Mouse (Mus musculus) olfactory bulb, adult 2 months (tissue): Measurements from ENCODE around the gene C8g. TPM values are rescaled to one million over a fixed set of nuclear protein-coding genes. Genes with fewer than 3 reads are reported as not detected.
A peak's percentile ranks its signal among the peaks of the same experiment; 100 is the strongest.

ENCODE experiments used
- H3K27ac ChIP-seq: fragments of 200-500 bp; 2 replicates; pipeline ENCODE4 v1.5.1; 2012; ENCODE audit warnings: low read depth, low read length; ENCODE audit not compliant: insufficient read depth
- H3K4me1 ChIP-seq: fragments of 200-500 bp; 2 replicates; pipeline ENCODE4 v1.6.1; 2012; ENCODE audit warnings: low read length; ENCODE audit not compliant: control insufficient read depth, insufficient read depth
- H3K4me3 ChIP-seq: fragments of 200-500 bp; 2 replicates; pipeline ENCODE4 v1.5.1; 2012; ENCODE audit warnings: mild to moderate bottlenecking, low read depth, low read length, moderate library complexity; ENCODE audit not compliant: insufficient read depth
- CTCF ChIP-seq: fragments of 200-500 bp; IDR thresholded peaks from 2 replicates; pipeline ENCODE4 v1.5.1; 2012; ENCODE audit warnings: low read depth, mild to moderate bottlenecking, low read length, moderate library complexity; ENCODE audit not compliant: insufficient read depth
- POLR2A ChIP-seq: fragments of 200-500 bp; IDR thresholded peaks from 2 replicates; pipeline ENCODE4 v1.6.1; 2012; ENCODE audit warnings: mild to moderate bottlenecking, low read depth, low read length, moderate library complexity; ENCODE audit not compliant: insufficient read depth
- WGBS: fragments of 180-500 bp; shearing (Covaris S2); methylation state at CpG from one replicate; pipeline ENCODE4 v1.1.7; 2018; 5-methylcytosine and 5-hydroxymethylcytosine counted together
- polyA plus RNA-seq: library from polyadenylated mRNA; stranded (reverse); fragments of >200 nt; gene quantifications from 2 replicates; pipeline ENCODE4 v1.2.4, GENCODE M21; 2012; ENCODE audit warnings: low replicate concordance; ENCODE audit not compliant: missing spikeins, insufficient read depth, insufficient read length

The C8g gene
- not detected in 2 replicates for polyA plus RNA-seq

- peak within 1 kb of the TSS; percentile 75; the same call in 1 of the 2 replicates for H3K27ac ChIP-seq
- WGBS, result 70% methylated on average over 20 of the region's 20 CpGs
- TF ChIP-seq CTCF, result no peak
- TF ChIP-seq POLR2A, result 0 out of 2 replicates have a peak, but pooled peaks have one; percentile 22
- peak within 1 kb of the TSS; percentile 94 for H3K4me3 ChIP-seq
- peaks cover 20% of the 10 kb centered on the region for H3K4me1 ChIP-seq
Observed at GRCm38 (mm10) chr2:25501593-25502486, at the start of gene C8g. C8g (minus strand) TSS chr2:25501719.

- no peak overlapping the region for H3K4me3 ChIP-seq
- no peak overlapping the region for H3K27ac ChIP-seq
- no peak for TF ChIP-seq CTCF
- no peak for TF ChIP-seq POLR2A
- 29% methylated on average over 5 of the region's 5 CpGs for WGBS
- 0 out of 2 replicates have a peak, but pooled peaks cover 1% of the 10 kb centered on the region for H3K4me1 ChIP-seq
Observed at GRCm38 (mm10) chr2:25551186-25551585, 49.7 kb upstream of the C8g start.

- WGBS, result 74% methylated on average over 9 of the region's 9 CpGs
Observed at GRCm38 (mm10) chr2:25549021-25549991, 47.8 kb upstream of the C8g start.

GRCm38 (mm10) chr2:25546811-25547491 lies 45.4 kb upstream of the C8g start, which contains the start of gene Traf2:
Traf2 (minus strand) TSS chr2:25546940.
- WGBS, result 2% methylated on average over 48 of the region's 48 CpGs
- H3K27ac ChIP-seq, result peak within 1 kb of the TSS; percentile 37
- TF ChIP-seq POLR2A (peak; percentile 40), CTCF (no peak)
- peaks cover 7% of the 10 kb centered on the region; the same call in 1 of the 2 replicates for H3K4me1 ChIP-seq
- peak within 1 kb of the TSS; percentile 72 for H3K4me3 ChIP-seq

More at GRCm38 (mm10) chr2:25549021-25549991, 47.8 kb upstream of the C8g start:
- H3K4me1 ChIP-seq, result peaks cover 7% of the 10 kb centered on the region; the same call in 1 of the 2 replicates
- H3K27ac ChIP-seq, result no peak overlapping the region
- no peak overlapping the region for H3K4me3 ChIP-seq
- TF ChIP-seq POLR2A (no peak), CTCF (no peak)

GRCm38 (mm10) chr2:25545996-25546810 lies 44.7 kb upstream of the C8g start:
- Histone ChIP-seq H3K4me3 (peak overlapping the region; percentile 72), H3K4me1 (peaks cover 7% of the 10 kb centered on the region; the same call in 1 of the 2 replicates), H3K27ac (peak overlapping the region; percentile 37)
- WGBS, result 8% methylated on average over 43 of the region's 43 CpGs
- no peak for TF ChIP-seq POLR2A
- no peak for TF ChIP-seq CTCF

- Histone ChIP-seq H3K4me1 (peaks cover 7% of the 10 kb centered on the region; the same call in 1 of the 2 replicates), H3K4me3 (no peak overlapping the region), H3K27ac (no peak overlapping the region)
- WGBS, result 90% methylated on average over 10 of the region's 10 CpGs
- TF ChIP-seq CTCF (no peak), POLR2A (no peak)
Observed at GRCm38 (mm10) chr2:25541644-25542367, 40.3 kb upstream of the C8g start.

GRCm38 (mm10) chr2:25540541-25540948 lies 39.0 kb upstream of the C8g start:
- Histone ChIP-seq H3K4me3 (no peak overlapping the region), H3K4me1 (no peaks in the 10 kb centered on the region), H3K27ac (no peak overlapping the region)
- TF ChIP-seq POLR2A (no peak), CTCF (no peak)
- WGBS, result 84% methylated on average over 4 of the region's 4 CpGs
